Mouse (Mus musculus) neutrophil, adult 83 days (primary cell): ENCODE measurements around the gene 0610037L13Rik. TPM values are rescaled to one million over a fixed set of nuclear protein-coding genes. Genes with fewer than 3 reads are reported as not detected.

Source experiments
- total RNA-seq, 2 experiments: library from RNA; stranded (reverse); gene quantifications; one replicate each; pipeline ENCODE4 v1.2.4; 2023

0610037L13Rik gene
- total RNA-seq = 10 to 100 TPM; 22.0 to 23.9 TPM

DNA sequence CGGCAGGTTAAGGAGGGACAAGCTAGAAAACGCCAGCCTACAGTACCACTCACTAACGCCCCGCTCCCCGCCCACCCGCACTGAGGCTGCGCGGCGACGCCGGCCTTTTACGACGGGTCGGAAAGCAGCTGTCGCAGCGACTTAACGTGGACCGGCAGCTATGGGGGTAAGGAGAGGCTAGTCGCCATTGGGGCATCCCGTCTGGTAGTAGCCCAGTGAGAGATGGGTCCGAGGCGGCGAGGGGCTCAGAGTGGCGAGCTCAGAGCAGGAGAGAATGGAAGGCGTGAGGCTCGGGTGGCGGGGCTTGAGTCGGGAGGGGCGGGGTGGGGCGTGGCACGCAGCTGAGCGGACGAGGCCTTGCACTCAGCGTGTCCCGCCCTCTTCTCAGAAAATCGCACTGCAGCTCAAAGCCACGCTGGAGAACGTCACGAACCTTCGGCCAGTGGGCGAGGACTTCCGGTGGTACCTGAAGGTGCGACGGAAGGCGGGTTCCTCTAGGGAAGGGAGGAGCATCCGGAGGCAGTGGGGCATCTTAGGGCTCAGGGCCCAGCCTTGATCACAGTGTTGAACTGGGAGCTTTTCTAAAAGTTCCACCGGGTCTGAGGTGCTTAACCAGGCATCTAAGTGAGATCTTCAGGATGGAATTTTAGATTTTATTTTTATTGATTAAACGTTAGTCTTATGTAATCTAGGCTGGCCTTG lies at the start of gene 0610037L13Rik:
TSS of gene 0610037L13Rik (plus strand) at position 83 of the 702 bp plus-strand sequence.

DNA sequence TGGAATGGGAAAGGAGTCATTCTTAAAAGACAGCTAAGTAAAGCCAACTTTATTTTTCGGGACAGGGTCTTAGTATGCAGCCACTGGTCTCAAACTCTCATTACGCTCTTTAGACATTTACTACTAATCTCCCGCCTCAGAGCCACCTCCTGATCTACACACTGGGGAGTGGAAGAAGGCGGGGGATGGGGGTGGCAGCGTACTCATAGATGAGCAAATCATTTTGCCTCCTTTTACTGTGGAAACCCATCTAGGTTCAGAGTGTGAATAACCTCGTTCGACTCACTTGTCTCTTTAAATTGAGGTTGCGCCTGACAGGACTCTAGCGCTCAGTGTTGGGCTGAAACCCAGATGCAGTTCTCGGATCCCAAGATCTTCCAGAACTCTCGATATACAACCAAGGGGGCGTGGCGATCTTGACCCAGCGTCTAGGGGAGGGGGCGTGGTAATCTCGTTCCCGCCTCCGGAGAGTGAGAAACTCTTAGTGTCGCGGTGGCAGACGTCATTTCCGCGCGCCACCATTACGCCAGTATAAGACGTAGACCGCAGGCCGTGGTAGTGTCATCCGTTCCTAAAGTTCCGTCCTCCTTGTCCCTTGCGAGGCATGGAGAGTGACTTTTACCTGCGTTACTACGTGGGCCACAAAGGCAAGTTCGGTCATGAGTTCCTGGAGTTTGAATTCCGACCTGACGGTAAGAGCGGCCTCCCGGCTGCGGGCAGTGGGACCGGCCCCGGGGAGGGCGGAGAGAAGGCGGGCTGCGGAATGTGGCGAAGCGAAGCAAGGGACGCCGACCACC lies 10.2 kb upstream of the 0610037L13Rik start, which contains the start of gene Magoh:
TSS of gene Magoh (plus strand) at position 502 of the 797 bp plus-strand sequence.

DNA sequence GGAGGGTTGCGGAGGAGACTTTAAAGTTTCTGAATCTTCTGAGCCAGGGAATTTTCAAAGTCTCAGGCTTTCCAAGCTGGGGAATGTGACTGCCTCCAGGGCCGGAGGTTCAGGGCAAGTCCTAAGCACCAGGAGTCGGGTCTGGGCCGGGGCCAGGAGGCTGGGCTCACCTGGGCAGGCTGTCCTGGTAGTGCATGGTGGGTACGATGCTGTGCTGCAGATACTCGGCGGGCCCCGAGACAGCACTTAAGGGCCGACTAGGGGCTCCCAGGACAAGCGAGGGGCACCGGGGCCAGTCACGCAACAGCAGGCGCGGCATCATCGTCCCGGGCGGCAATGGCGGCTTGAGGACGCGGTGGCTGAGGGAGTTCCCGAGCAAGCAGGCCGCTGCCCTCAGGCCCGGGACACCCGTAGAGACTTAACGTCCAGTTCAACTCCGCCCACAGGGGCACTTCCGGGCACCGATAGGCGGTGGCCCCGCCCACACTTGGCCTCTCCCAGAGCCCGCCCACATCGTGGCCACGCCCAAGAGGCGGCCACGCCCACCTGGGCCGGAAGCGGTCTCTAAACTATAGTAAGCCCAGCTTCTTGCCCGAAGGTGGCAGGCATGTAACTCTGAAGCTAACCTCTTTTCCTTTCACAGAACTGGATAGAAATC lies 33.7 kb downstream of the 0610037L13Rik start, which contains the start of gene Cpt2:
TSS of gene Cpt2 (minus strand) at position 466 of the 658 bp plus-strand sequence.

Other genes with a start within 250 kb of the 0610037L13Rik start
- not detected for gene Dmrtb1, start 205.6 kb upstream of the 0610037L13Rik start, total RNA-seq
- gene Lrp8, start 87.6 kb upstream of the 0610037L13Rik start, total RNA-seq = 10 to 100 TPM; 22.4 to 23.5 TPM
- 10 to 100 TPM; 68.5 to 71.9 TPM for gene Magoh, start 10.1 kb upstream of the 0610037L13Rik start, total RNA-seq
- 10 to 100 TPM; 12.6 to 16.6 TPM for gene Cpt2, start 33.8 kb downstream of the 0610037L13Rik start, total RNA-seq
- gene Slc1a7, start 78.5 kb downstream of the 0610037L13Rik start, total RNA-seq = not detected
- under 1 TPM in 1 of 2 experiments, not detected in 1; 0.09 TPM for gene Podn, start 206.6 kb downstream of the 0610037L13Rik start, total RNA-seq